ENCODE assay signal across 12 mouse cellular contexts in genomic region chr1:53061340-53061739, GRCm38 (mm10). TPM values are rescaled to one million over a fixed set of nuclear protein-coding genes. Genes with fewer than 3 reads are reported as not detected.
A peak's percentile ranks its signal among the peaks of the same experiment; 100 is the strongest.
DNase-seq lines count a peak whose midpoint lies in the region; ATAC-seq and TF ChIP-seq lines count a peak whose summit lies in the region.
"Had no signal": no experiment of that assay in that cellular context is flagged by ENCODE, and none has a peak within 500 bp of the region (broad histone marks: within the 10 kb centered on the region; RNA-seq: fewer than 3 reads in every experiment).

TSS of gene Mstn (plus strand) at chr1:53061640.

- intact Hi-C loops in gastrocnemius, postnatal 36 days (cut with DNase I) = no loop called here

- no peak for DNase-seq in gastrocnemius, postnatal 36 days
- no peak for DNase-seq in midbrain, postnatal 0 days (ENCODE audit: low spot score)
- no peak for DNase-seq in spleen, postnatal 4 days (ENCODE audit: low spot score in 2 of 2)
- DNase-seq in lung, postnatal 10 days = no peak
- no peak for DNase-seq in spleen, adult 18-20 months
- DNase-seq: kidney, adult 18-20 months; lung, adult 2 months had no signal

- H3K9me3 ChIP-seq in intestine, postnatal 0 days (ENCODE audit: control insufficient read depth) = no peaks in the 10 kb centered on the region
- H3K9me3 ChIP-seq in intestine, embryonic 15.5 days = no peaks in the 10 kb centered on the region
- no peaks in the 10 kb centered on the region for H3K9me3 ChIP-seq in embryonic facial prominence, embryonic 15.5 days (replicated peaks)
- H3K9me3 ChIP-seq in midbrain, postnatal 0 days (ENCODE audit: low read length) = no peaks in the 10 kb centered on the region

- no peak within 1 kb of the TSS for H3K4me3 ChIP-seq in intestine, postnatal 0 days (ENCODE audit: low read depth, low read length)
- no peak within 1 kb of the TSS for H3K4me3 ChIP-seq in intestine, embryonic 15.5 days (replicated peaks)
- peak within 1 kb of the TSS; percentile 20 for H3K4me3 ChIP-seq in embryonic facial prominence, embryonic 15.5 days (replicated peaks)
- 0 out of 2 replicates have a peak within 1 kb of the TSS, but pooled peaks have one; percentile 5 for H3K4me3 ChIP-seq in midbrain, postnatal 0 days (ENCODE audit: low read depth, low read length)
- H3K4me3 ChIP-seq: myocyte had no signal

- peak within 1 kb of the TSS; percentile 43 for H3K4me2 ChIP-seq in intestine, postnatal 0 days (replicated peaks; ENCODE audit: low read depth)
- no peak within 1 kb of the TSS for H3K4me2 ChIP-seq in intestine, embryonic 15.5 days (replicated peaks)
- 0 out of 2 replicates have a peak within 1 kb of the TSS, but pooled peaks have one; percentile 19 for H3K4me2 ChIP-seq in embryonic facial prominence, embryonic 15.5 days (replicated peaks)
- peak within 1 kb of the TSS; percentile 36 for H3K4me2 ChIP-seq in midbrain, postnatal 0 days (ENCODE audit: low read depth, low read length, poor library complexity, severe bottlenecking)

- WGBS in intestine, postnatal 0 days = 65% methylated on average over 6 of the region's 6 CpGs
- WGBS in intestine, embryonic 15.5 days = 57% methylated on average over 6 of the region's 6 CpGs
- 40% methylated on average over 6 of the region's 6 CpGs for WGBS in embryonic facial prominence, embryonic 15.5 days
- 57% methylated on average over 6 of the region's 6 CpGs for WGBS in midbrain, postnatal 0 days

- no peak within 1 kb of the TSS for H3K9ac ChIP-seq in intestine, postnatal 0 days (ENCODE audit: low read depth, low read length)
- H3K9ac ChIP-seq in intestine, embryonic 15.5 days = no peak within 1 kb of the TSS
- no peak within 1 kb of the TSS for H3K9ac ChIP-seq in embryonic facial prominence, embryonic 15.5 days
- no peak within 1 kb of the TSS for H3K9ac ChIP-seq in midbrain, postnatal 0 days (replicated peaks; ENCODE audit: low read length, poor library complexity, severe bottlenecking)

- H3K27me3 ChIP-seq in intestine, postnatal 0 days (replicated peaks; ENCODE audit: control insufficient read depth, insufficient read depth, low read length) = no peaks in the 10 kb centered on the region
- no peaks in the 10 kb centered on the region for H3K27me3 ChIP-seq in intestine, embryonic 15.5 days (replicated peaks)
- no peaks in the 10 kb centered on the region for H3K27me3 ChIP-seq in embryonic facial prominence, embryonic 15.5 days
- H3K27me3 ChIP-seq in midbrain, postnatal 0 days (ENCODE audit: insufficient read depth, low read length) = no peaks in the 10 kb centered on the region

- H3K4me1 ChIP-seq in intestine, postnatal 0 days (replicated peaks; ENCODE audit: control insufficient read depth, insufficient read depth, low read length) = no peaks in the 10 kb centered on the region
- H3K4me1 ChIP-seq in intestine, embryonic 15.5 days (replicated peaks) = no peaks in the 10 kb centered on the region
- H3K4me1 ChIP-seq in embryonic facial prominence, embryonic 15.5 days = no peaks in the 10 kb centered on the region; the same call in 1 of the 2 replicates
- H3K4me1 ChIP-seq in midbrain, postnatal 0 days (ENCODE audit: insufficient read depth, low read length) = 0 out of 2 replicates have a peak, but pooled peaks cover 3% of the 10 kb centered on the region

- no peak for TF ChIP-seq CTCF in intestine, postnatal 0 days (IDR thresholded peaks at IDR 0.05; ENCODE audit: low read depth)
- TF ChIP-seq CTCF in midbrain, postnatal 0 days (IDR thresholded peaks at IDR 0.05) = no peak

- H3K27ac ChIP-seq in intestine, postnatal 0 days (ENCODE audit: low read depth, low read length) = no peak within 1 kb of the TSS
- no peak within 1 kb of the TSS for H3K27ac ChIP-seq in intestine, embryonic 15.5 days
- H3K27ac ChIP-seq in embryonic facial prominence, embryonic 15.5 days (replicated peaks) = no peak within 1 kb of the TSS
- H3K27ac ChIP-seq in midbrain, postnatal 0 days (ENCODE audit: low read depth, low read length) = no peak within 1 kb of the TSS

- no peaks in the 10 kb centered on the region for H3K36me3 ChIP-seq in intestine, postnatal 0 days (ENCODE audit: control insufficient read depth, insufficient read depth)
- H3K36me3 ChIP-seq in intestine, embryonic 15.5 days = no peaks in the 10 kb centered on the region
- no peaks in the 10 kb centered on the region for H3K36me3 ChIP-seq in embryonic facial prominence, embryonic 15.5 days
- H3K36me3 ChIP-seq in midbrain, postnatal 0 days (ENCODE audit: insufficient read depth, low read length) = no peaks in the 10 kb centered on the region

- ATAC-seq in intestine, postnatal 0 days = no peak
- ATAC-seq in intestine, embryonic 15.5 days = no peak
- no peak for ATAC-seq in embryonic facial prominence, embryonic 15.5 days (ENCODE audit: insufficient number of reproducible peaks, low FRiP score, low TSS enrichment, low read depth)
- ATAC-seq in midbrain, postnatal 0 days (ENCODE audit: low FRiP score) = no peak

RNA-seq across cellular contexts. Expression of gene Mstn, which starts in this region (rescaled TPM):
- polyA plus RNA-seq in intestine, postnatal 0 days (2015; fragmentation: Nextera tagmentation; extraction: Ambion mirVana) = 0.07 and 0.17 TPM in 2 replicates
- polyA plus RNA-seq in intestine, embryonic 15.5 days (2015; fragmentation: Nextera tagmentation; extraction: Ambion mirVana) = 0.05 and 0.09 TPM in 2 replicates
- 7.3 and 12.7 TPM in 2 replicates for polyA plus RNA-seq in embryonic facial prominence, embryonic 15.5 days (2015; fragmentation: Nextera tagmentation; extraction: Ambion mirVana)
- total RNA-seq in gastrocnemius, postnatal 36 days (2021) = 10 to 100 TPM; 35.2 to 62.1 TPM
- total RNA-seq in midbrain, postnatal 0 days (2014; rRNA removed) = 0.55 TPM in 1 of 2 replicates, not detected in the other
- 0.43 and 0.47 TPM in 2 replicates for polyA plus RNA-seq in midbrain, postnatal 0 days (2015; fragmentation: Nextera tagmentation; extraction: Ambion mirVana)
- total RNA-seq: common myeloid progenitor, adult 5-6 weeks had no signal

Comparison
In these comparisons a context has a peak if more than half of its experiments do, and no peak if none do; other contexts are left out.
1. RNA of gene Mstn (total RNA-seq): 35.2 to 62.1 TPM in gastrocnemius, postnatal 36 days; 0.55 TPM in midbrain, postnatal 0 days; every median in the first group is over 10 times any median in the second.
2. H3K4me3 ChIP-seq: peak in embryonic facial prominence, embryonic 15.5 days (single experiment) and midbrain, postnatal 0 days (single experiment); none in intestine, postnatal 0 days (single experiment) and intestine, embryonic 15.5 days (single experiment).